Mouse (Mus musculus): ENCODE results near the gene Kcnq4. TPM values are rescaled to one million over a fixed set of nuclear protein-coding genes. Genes with fewer than 3 reads are reported as not detected.

Gene Kcnq4
- polyA plus RNA-seq, 1 experiment from 2014 or later, result 1.6 TPM

GRCm38 (mm10) chr4:120655898-120656297 is 92.5 kb downstream of the Kcnq4 start:
- 75% methylated on average over 8 of the region's 8 CpGs for WGBS
- H3K4me2 ChIP-seq (replicated peaks; ENCODE audit: low read depth), result no peak overlapping the region
- ATAC-seq, result no peak

GRCm38 (mm10) chr4:120650208-120650592 is 98.2 kb downstream of the Kcnq4 start:
- no peaks in the 10 kb centered on the region for H3K36me3 ChIP-seq (ENCODE audit: control insufficient read depth, insufficient read depth)
- H3K4me2 ChIP-seq (replicated peaks; ENCODE audit: low read depth), result peak overlapping the region; percentile 70
- H3K27me3 ChIP-seq (replicated peaks; ENCODE audit: control insufficient read depth, insufficient read depth, low read length), result peaks cover 32% of the 10 kb centered on the region
- TF ChIP-seq CTCF (IDR thresholded peaks at IDR 0.05; ENCODE audit: low read depth), result no peak
- H3K27ac ChIP-seq (ENCODE audit: low read depth, low read length), result no peak overlapping the region
- no peak overlapping the region for H3K9ac ChIP-seq (ENCODE audit: low read depth, low read length)
- no peaks in the 10 kb centered on the region for H3K4me1 ChIP-seq (replicated peaks; ENCODE audit: control insufficient read depth, insufficient read depth, low read length)
- H3K9me3 ChIP-seq (ENCODE audit: control insufficient read depth), result no peaks in the 10 kb centered on the region
- WGBS, result 23% methylated on average over 7 of the region's 7 CpGs
- H3K4me3 ChIP-seq (ENCODE audit: low read depth, low read length), result peak overlapping the region; percentile 43
- ATAC-seq, result no peak

More at GRCm38 (mm10) chr4:120655898-120656297, 92.5 kb downstream of the Kcnq4 start:
- no peaks in the 10 kb centered on the region for H3K9me3 ChIP-seq (ENCODE audit: control insufficient read depth)
- no peaks in the 10 kb centered on the region for H3K4me1 ChIP-seq (replicated peaks; ENCODE audit: control insufficient read depth, insufficient read depth, low read length)
- H3K4me3 ChIP-seq (ENCODE audit: low read depth, low read length), result no peak overlapping the region
- H3K27ac ChIP-seq (ENCODE audit: low read depth, low read length), result no peak overlapping the region
- TF ChIP-seq CTCF (IDR thresholded peaks at IDR 0.05; ENCODE audit: low read depth), result no peak
- no peak overlapping the region for H3K9ac ChIP-seq (ENCODE audit: low read depth, low read length)
- H3K36me3 ChIP-seq (ENCODE audit: control insufficient read depth, insufficient read depth), result no peaks in the 10 kb centered on the region
- peaks cover 2% of the 10 kb centered on the region; the same call in 1 of the 2 replicates for H3K27me3 ChIP-seq (replicated peaks; ENCODE audit: control insufficient read depth, insufficient read depth, low read length)

GRCm38 (mm10) chr4:120649369-120650207 is 98.8 kb downstream of the Kcnq4 start:
- TF ChIP-seq CTCF (IDR thresholded peaks at IDR 0.05; ENCODE audit: low read depth), result no peak
- peaks cover 32% of the 10 kb centered on the region for H3K27me3 ChIP-seq (replicated peaks; ENCODE audit: control insufficient read depth, insufficient read depth, low read length)
- no peaks in the 10 kb centered on the region for H3K4me1 ChIP-seq (replicated peaks; ENCODE audit: control insufficient read depth, insufficient read depth, low read length)
- WGBS, result 5% methylated on average over 55 of the region's 55 CpGs
- no peak for ATAC-seq
- no peaks in the 10 kb centered on the region for H3K9me3 ChIP-seq (ENCODE audit: control insufficient read depth)
- H3K9ac ChIP-seq (ENCODE audit: low read depth, low read length), result peak overlapping the region; percentile 31; the same call in 1 of the 2 replicates
- H3K27ac ChIP-seq (ENCODE audit: low read depth, low read length), result no peak overlapping the region
- no peaks in the 10 kb centered on the region for H3K36me3 ChIP-seq (ENCODE audit: control insufficient read depth, insufficient read depth)
- peak overlapping the region; percentile 70 for H3K4me2 ChIP-seq (replicated peaks; ENCODE audit: low read depth)
- H3K4me3 ChIP-seq (ENCODE audit: low read depth, low read length), result peak overlapping the region; percentile 43

MicroRNAs within 50 kb of the gene (microRNA counts, 519-probe panel; counts per million panel counts)
- microRNA mmu-miR-30e, result 3,777 counts per million, percentile 51 among the panel's probes with 10 or more counts

Small RNA genes lying within 50 kb of the gene (microRNA-seq; reads per million reads assigned to microRNA genes)
- 69.0 reads per million, percentile 43 among the genes with 10 or more reads in this experiment for gene Mir30c-1
- gene Mir30e, result not detected
- gene Mir30f, result not detected

Other genes starting within 250 kb of the Kcnq4 start
- gene Slfnl1, start 216.4 kb downstream of the Kcnq4 start, polyA plus RNA-seq (2015; fragmentation: Nextera tagmentation; extraction: Ambion mirVana), result not detected in 2 replicates
- gene Ctps, start 178.3 kb downstream of the Kcnq4 start, polyA plus RNA-seq (2015; fragmentation: Nextera tagmentation; extraction: Ambion mirVana), result 23.4 and 23.7 TPM in 2 replicates
- gene Gm8439, start 159.9 kb downstream of the Kcnq4 start, polyA plus RNA-seq (2015; fragmentation: Nextera tagmentation; extraction: Ambion mirVana), result not detected in 2 replicates
- gene Cited4, start 82.0 kb downstream of the Kcnq4 start, polyA plus RNA-seq (2015; fragmentation: Nextera tagmentation; extraction: Ambion mirVana), result 1.7 and 2.1 TPM in 2 replicates
- gene Nfyc, start 83.0 kb upstream of the Kcnq4 start, polyA plus RNA-seq (2015; fragmentation: Nextera tagmentation; extraction: Ambion mirVana), result 47.7 and 49.8 TPM in 2 replicates
- 0.77 and 0.95 TPM in 2 replicates for gene Rims3, start 106.2 kb upstream of the Kcnq4 start, polyA plus RNA-seq (2015; fragmentation: Nextera tagmentation; extraction: Ambion mirVana)
- 12.3 and 12.6 TPM in 2 replicates for gene Exo5, start 176.4 kb upstream of the Kcnq4 start, polyA plus RNA-seq (2015; fragmentation: Nextera tagmentation; extraction: Ambion mirVana)
- 2.2 and 2.6 TPM in 2 replicates for gene Zfp69, start 203.1 kb upstream of the Kcnq4 start, polyA plus RNA-seq (2015; fragmentation: Nextera tagmentation; extraction: Ambion mirVana)